Mouse (Mus musculus) urinary bladder, postnatal 36 days (tissue): ENCODE results near the gene Acap1.
"Not testable (repeated sequence)": the region's sequence is repeated elsewhere in the genome, so short reads cannot be mapped to it uniquely, and the experiment has no call there.

ENCODE experiments used
- DNase-seq, 2 experiments: peaks; one replicate each; pipeline ENCODE4 v3.0.0; 2022; ENCODE audit warnings: low spot score in 2 of 2, mixed read lengths in 1 of 2

Acap1 gene

DNA sequence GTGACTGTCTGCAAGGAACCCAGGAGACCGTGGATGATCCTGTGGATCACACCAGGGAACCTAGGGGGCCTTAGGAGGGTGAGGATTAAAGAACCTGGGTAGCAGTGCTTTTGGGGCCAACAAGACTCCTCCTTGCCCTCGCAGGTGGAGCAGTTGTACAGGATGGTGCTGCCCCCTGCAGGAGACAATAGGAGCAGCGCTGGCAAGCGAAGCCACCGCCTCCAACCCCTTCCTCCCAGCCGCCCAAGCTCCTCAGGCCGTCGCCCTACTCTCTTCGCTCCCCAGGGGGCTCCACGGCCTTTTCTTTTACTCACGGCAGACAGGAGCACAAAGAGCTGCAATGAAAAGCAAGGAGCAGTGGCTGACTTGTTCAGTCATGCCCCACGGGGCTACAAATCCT lies 18.5 kb downstream of the Acap1 start:
- peak; percentile 77 to 84 for DNase-seq

GRCm38 (mm10) chr11:69876186-69876585 lies 19.2 kb downstream of the Acap1 start:
- DNase-seq: no peak

DNA sequence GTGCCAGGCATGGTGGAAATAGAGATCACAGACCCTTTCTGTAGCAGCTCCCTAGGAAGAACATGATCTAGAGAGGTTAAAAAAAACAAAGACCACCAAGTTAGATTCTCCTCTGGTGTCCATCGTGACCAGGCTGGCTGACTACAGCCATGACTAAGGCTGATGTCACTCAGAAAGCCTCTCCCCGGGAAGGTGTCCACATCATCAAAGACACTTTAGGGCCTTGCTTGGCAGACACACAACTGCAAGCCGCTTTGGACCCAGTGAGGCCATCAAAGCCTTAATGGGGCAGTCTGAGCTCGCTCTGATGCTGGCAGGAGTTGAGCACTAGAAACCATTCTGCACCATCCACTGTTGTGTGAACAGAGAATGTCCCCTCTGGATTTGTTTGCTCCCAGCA lies 22.9 kb downstream of the Acap1 start:
- DNase-seq: no peak

DNA sequence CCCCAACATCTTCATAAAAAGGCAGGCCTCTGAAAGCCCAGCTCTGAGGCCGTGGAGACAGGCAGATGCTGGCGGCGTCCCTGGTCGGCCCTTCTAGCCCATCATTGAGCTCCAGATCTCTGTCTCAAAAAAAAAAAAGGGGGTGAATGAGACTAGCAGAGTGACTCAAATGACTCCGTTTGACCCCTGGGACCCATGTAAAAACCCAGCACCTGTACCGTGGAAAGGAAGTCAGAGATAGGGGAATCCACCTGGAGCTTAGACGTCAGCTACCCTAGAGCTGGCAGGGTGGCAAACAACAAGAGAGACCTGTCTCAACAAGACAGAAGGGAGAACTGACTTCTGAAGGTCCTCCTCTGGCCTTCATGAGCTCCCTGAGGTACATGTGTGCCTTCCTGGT lies 23.5 kb downstream of the Acap1 start:
- DNase-seq: no peak

DNA sequence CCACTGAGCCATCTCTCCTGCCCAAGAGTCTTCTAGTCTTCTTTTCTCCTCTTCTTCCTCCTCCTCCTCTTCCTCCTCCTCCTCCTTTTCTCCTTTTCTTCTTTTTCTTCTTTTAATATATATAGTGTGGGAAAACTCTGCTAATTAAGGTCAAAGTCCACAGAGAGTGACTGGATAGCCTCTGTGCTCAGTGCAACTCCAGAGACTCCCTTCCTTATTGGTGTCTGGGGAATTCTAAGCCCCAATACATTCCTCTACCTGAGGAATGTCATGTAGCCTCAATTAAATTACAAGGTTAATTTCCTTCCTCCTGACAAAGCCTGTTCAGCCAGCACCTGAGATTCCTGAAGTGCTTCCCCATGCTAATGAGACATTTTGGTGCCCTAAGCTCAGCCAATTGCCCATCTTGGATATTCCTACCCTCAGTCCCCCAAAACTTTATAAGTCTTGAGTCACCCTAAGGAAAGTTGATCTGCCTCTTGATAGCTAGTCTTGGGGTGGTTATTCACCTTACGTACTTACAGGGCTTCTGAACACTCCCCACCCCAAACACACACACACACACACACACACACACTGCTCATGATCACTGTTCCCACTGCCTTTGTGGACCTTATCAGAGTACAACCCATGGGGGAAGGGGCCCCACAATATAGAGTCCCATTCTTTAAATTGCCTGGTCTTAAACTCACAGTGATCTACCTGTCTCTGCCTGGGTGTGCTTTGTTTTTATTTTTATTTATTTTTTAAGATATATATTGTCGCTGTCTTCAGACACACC lies 24.9 kb downstream of the Acap1 start:
- no peak for DNase-seq

- DNase-seq: no peak
Measured at GRCm38 (mm10) chr11:69867335-69867734, 28.0 kb downstream of the Acap1 start.

DNA sequence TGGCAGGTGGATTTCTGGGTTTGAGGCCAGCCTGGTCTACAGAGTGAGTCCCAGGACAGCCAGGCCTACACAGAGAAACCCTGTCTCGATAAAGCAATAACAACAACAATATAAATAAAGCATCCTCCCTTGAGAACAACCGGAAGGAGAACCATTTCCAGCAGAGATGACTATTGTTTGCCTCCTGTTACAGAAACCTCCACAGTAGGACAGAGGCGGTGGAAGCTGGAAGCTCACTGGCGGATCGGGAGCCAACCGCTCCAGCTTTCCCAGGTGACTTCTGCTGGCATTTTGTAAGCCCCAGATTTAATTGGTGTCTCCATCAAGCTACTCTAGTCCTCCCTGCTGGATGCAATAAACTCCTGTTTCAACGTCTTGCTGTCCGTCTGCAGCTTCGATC lies 29.8 kb downstream of the Acap1 start:
- no peak for DNase-seq

DNA sequence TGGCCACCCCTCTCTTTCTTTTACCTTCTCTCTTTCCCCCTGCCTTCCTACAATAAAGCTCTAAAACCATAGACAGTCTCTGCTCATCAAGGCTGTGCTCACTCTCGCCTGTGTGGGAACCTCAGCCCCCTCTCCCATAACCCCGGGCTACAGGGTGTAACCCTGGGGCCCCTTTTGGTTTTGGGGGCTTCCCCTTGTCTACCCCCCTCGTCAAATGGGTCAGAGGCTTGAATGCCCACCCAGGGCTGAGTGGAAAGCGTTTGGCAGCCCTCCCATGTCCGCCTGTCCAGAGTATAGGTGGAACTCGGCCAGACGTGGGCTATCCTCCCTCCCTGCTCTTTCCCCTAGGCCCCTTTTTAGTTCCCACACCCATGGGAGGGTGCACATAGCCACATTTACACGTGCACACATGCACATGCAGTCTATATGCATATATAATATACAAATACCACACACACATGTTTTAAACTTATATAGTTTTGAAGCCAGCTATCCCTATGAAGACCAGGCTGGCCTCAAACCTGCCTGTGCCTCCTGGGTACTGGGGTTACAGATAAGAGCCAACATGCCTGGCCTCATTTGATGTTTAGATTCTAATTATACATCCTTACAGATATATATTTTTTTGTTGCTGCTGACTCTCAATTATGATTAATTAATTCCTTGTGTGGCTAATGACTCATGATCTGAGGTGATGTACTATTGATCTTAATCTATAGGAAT lies 31.0 kb downstream of the Acap1 start:
- DNase-seq: no peak

DNA sequence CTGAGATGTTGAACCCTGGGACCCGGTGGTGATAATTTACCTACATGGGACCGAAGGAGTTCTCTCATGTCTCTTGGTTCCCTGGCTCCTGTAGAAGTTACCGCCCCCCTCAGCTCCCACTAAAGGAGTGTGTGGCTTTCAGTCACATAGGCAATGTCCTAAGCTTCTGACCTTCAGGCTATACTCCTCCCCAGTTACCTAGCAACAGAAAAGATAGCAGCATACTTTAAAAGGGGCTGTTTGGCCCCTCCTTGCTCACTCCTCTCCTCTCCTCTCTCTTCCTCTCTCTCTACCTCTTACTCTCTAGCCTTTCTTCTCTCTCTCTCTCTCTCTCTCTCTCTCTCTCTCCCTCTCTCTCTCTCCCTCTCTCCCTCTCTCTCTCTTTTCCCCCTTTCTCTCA lies 31.6 kb downstream of the Acap1 start:
- not testable (repeated sequence) for DNase-seq

GRCm38 (mm10) chr11:69858113-69858998 lies 37.0 kb downstream of the Acap1 start, which contains the start of gene Tnk1:
Gene Tnk1 (minus strand): TSS chr11:69858730.
- DNase-seq: peak in 1 of 2 experiments; percentile 68

- no peak for DNase-seq
Measured at GRCm38 (mm10) chr11:69855347-69855746, 40.0 kb downstream of the Acap1 start.

- DNase-seq: no peak
Measured at GRCm38 (mm10) chr11:69854680-69855079, 40.7 kb downstream of the Acap1 start.

DNA sequence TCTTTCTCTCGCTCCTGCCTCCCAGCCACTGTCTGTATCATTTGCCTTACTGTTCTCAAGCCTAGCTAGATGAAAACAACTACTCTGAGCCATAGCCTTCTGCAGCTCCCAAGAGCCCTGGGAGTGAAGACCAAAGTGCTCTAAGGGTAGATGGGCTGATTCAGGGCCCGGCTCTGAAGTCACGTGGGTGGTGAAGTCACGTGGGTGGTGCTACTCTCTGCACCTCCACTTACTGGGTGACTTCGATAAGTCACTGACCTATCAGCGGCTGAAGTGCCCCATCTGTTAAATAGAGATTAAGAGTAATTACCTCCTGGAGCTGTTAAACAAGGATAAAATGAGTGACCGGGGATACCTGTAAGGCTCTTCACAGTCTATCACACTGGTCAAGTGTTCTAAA lies 41.3 kb downstream of the Acap1 start:
- DNase-seq: no peak

GRCm38 (mm10) chr11:69850754-69851153 lies 44.6 kb downstream of the Acap1 start:
- DNase-seq: no peak

GRCm38 (mm10) chr11:69849884-69850283 lies 45.5 kb downstream of the Acap1 start:
- DNase-seq: no peak

DNA sequence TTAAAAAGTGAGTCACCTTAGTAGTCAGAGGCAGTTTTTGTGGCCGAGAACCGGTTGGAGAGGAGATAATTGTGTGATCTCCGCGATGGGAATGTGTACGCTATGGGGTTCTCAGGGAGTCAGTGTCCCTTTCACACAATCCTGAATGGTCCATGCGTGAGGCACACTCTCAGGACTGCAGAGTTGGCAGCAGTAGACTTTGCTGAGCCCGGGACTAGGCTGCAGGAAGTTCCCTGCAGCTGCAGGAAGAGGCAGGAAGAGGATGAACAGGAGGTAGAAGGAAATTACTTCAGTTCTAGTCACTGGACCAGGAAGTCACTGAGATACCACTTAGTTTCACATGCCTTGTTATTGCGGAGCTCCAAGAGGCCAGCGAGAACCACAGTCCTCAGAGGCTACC lies 46.2 kb downstream of the Acap1 start:
- no peak for DNase-seq

GRCm38 (mm10) chr11:69848021-69848420 lies 47.3 kb downstream of the Acap1 start:
- DNase-seq: no peak

- DNase-seq: peak; percentile 43 to 50
Measured at GRCm38 (mm10) chr11:69846738-69847688, 48.3 kb downstream of the Acap1 start.

- peak; percentile 90 to 91 for DNase-seq
Measured at GRCm38 (mm10) chr11:69846198-69846680, 49.1 kb downstream of the Acap1 start, which contains the start of gene Plscr3. Gene Plscr3 (plus strand): TSS chr11:69846376.

GRCm38 (mm10) chr11:69838714-69839104 lies 56.6 kb downstream of the Acap1 start:
- no peak for DNase-seq
